Mouse (Mus musculus) stomach, postnatal 0 days (tissue): ENCODE data around the gene Ppp1r10.

Experiments
- CTCF ChIP-seq: IDR thresholded peaks from 2 replicates; pipeline ENCODE4 v1.5.1; 2016; ENCODE audit warnings: antibody characterized with exemption, low read depth, mild to moderate bottlenecking, moderate library complexity
- EP300 ChIP-seq: optimal IDR thresholded peaks from 2 replicates; pipeline ENCODE3; 2016; ENCODE audit warnings: antibody characterized with exemption

- TF ChIP-seq CTCF (no peak), EP300 (no peak)
Measured at GRCm38 (mm10) chr17:35900636-35901035, 15.6 kb upstream of the Ppp1r10 start.
